Mouse (Mus musculus): ENCODE results near the gene Epb41l4b. TPM values are rescaled to one million over a fixed set of nuclear protein-coding genes. Genes with fewer than 3 reads are reported as not detected.

Gene Epb41l4b
- polyA plus RNA-seq, 1 experiment, result 1.1 TPM

DNA sequence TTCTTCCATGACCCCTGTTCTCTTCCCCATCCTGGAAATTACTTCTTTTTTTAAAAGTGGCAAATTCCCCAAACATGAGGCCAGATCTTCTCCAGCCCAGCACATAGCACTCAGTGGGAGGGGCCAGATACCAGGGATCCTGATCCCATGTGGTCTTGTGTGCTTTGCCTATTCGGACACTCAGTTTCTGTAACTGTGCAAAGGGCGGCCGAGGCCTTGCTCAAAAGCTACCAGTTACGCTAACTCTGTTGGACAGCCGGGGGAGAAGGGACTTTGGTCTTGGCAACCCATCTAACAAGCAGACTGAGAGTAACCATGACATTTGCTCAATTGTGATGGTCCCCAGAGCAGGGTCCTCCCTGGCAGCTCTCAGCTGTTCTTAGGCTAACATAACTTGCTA, 128.2 kb downstream of the Epb41l4b start:
- Histone ChIP-seq H3K79me3 (ENCODE audit: low read depth) (no peaks in the 10 kb centered on the region), H3ac (ENCODE audit: control insufficient read depth, insufficient read length, low read depth) (no peak overlapping the region), H3K4me3 (ENCODE audit: insufficient read depth, poor library complexity, severe bottlenecking) (no peak overlapping the region), H3K79me2 (ENCODE audit: control insufficient read depth, insufficient read depth) (no peaks in the 10 kb centered on the region), H3K36me3 (ENCODE audit: control insufficient read depth, insufficient read depth) (no peaks in the 10 kb centered on the region), H3K27me3 (ENCODE audit: control insufficient read depth, insufficient read depth, insufficient read length) (peaks cover 63% of the 10 kb centered on the region)
- TF ChIP-seq USF1 (IDR thresholded peaks at IDR 0.05; ENCODE audit: low read depth) (no peak), CEBPB (IDR thresholded peaks at IDR 0.05; ENCODE audit: low read depth) (no peak), FOSL1 (IDR thresholded peaks at IDR 0.05; ENCODE audit: insufficient read depth, low read length, poor library complexity, severe bottlenecking) (no peak), CTCF (IDR thresholded peaks at IDR 0.05; ENCODE audit: control insufficient read depth, insufficient read depth, insufficient read length) (no peak), MYOG (IDR thresholded peaks at IDR 0.05; ENCODE audit: control insufficient read depth, extremely low read depth, insufficient read length) (no peak), MAX (IDR thresholded peaks at IDR 0.05) (no peak)

DNA sequence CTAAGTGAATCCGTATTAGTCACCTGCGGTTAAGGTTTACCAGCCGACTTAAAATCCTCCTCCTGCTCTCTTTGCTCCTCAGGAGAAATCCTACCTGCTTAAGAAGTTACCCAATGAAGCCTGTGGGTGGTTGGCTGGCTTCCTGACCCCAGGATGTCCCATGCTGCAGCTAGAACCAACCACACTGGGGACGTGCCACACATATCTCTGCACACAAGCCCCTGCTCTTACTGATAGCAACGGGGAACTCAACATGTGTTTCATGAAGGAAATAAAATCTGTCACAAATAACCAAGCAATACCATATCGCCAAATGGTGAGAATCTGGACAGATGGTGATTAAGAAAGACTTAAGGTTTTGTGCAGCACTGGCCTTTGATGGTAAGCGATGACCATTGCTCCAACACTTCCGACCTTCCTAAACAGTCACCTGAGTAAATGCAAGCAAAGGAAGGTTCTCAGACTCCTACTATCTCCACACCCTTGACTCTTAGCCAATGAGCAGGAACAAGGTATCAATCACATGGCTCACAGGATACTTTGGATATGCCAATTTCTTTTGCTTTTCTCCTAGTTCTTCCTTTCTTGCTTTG, 131.7 kb downstream of the Epb41l4b start:
- no peak for TF ChIP-seq MAX (IDR thresholded peaks at IDR 0.05)
- Histone ChIP-seq H3K79me3 (ENCODE audit: low read depth) (no peaks in the 10 kb centered on the region), H3K27me3 (ENCODE audit: control insufficient read depth, insufficient read depth, insufficient read length) (peaks cover 62% of the 10 kb centered on the region), H3K79me2 (ENCODE audit: control insufficient read depth, insufficient read depth) (no peaks in the 10 kb centered on the region), H3K36me3 (ENCODE audit: control insufficient read depth, insufficient read depth) (no peaks in the 10 kb centered on the region), H3K4me3 (ENCODE audit: insufficient read depth, poor library complexity, severe bottlenecking) (no peak overlapping the region), H3ac (ENCODE audit: control insufficient read depth, insufficient read length, low read depth) (no peak overlapping the region)

DNA sequence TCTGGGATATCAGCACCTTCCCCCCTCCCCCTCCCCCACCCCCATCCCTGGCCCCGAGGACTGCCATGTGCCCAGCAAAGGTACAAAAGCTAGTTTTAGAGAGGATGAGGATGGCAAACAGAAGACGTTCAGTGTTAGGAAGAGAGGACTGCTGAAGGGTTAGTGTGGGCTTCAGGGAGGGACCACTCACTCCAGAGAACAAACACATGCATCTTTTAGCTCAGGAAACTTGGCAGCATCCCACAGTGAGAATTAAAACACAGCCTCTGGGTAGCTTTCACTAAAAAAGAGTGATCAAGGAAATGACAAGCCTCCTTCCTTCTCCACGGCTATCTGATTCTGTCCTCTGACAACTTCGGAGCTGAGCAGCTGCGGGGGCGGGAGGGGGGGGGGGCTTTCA, 132.3 kb downstream of the Epb41l4b start:
- Histone ChIP-seq H3K79me3 (ENCODE audit: low read depth) (no peaks in the 10 kb centered on the region), H3K27me3 (ENCODE audit: control insufficient read depth, insufficient read depth, insufficient read length) (peaks cover 59% of the 10 kb centered on the region), H3K79me2 (ENCODE audit: control insufficient read depth, insufficient read depth) (no peaks in the 10 kb centered on the region), H3K36me3 (ENCODE audit: control insufficient read depth, insufficient read depth) (no peaks in the 10 kb centered on the region), H3K4me3 (ENCODE audit: insufficient read depth, poor library complexity, severe bottlenecking) (no peak overlapping the region), H3ac (ENCODE audit: control insufficient read depth, insufficient read length, low read depth) (no peak overlapping the region)
- no peak for TF ChIP-seq CEBPB (IDR thresholded peaks at IDR 0.05; ENCODE audit: low read depth)
- TF ChIP-seq CTCF (IDR thresholded peaks at IDR 0.05; ENCODE audit: control insufficient read depth, insufficient read depth, insufficient read length), result no peak
- no peak for TF ChIP-seq FOSL1 (IDR thresholded peaks at IDR 0.05; ENCODE audit: insufficient read depth, low read length, poor library complexity, severe bottlenecking)
- TF ChIP-seq MYOD1 (IDR thresholded peaks at IDR 0.05; ENCODE audit: control insufficient read depth, insufficient read length, low read depth), result no peak

DNA sequence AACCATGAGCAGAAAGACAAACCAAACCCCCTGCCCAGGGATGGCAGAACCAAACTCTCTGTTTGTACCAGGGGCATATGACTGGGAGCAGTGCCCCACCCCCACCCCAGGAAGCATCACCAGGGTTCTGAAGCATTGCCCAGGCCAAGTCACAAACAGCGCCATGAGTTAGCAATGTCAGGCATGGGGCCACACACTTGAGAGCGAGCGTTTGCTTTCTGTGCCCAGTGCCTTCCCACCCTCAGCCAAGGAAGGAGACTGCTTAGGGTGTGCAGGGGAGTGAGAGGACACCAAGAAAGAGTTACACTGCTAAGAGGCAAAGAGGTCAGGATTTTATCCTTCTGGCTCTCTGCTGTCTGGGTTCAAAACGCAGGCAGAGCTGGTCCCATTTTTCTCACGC, 132.8 kb downstream of the Epb41l4b start:
- peaks cover 55% of the 10 kb centered on the region for H3K27me3 ChIP-seq (ENCODE audit: control insufficient read depth, insufficient read depth, insufficient read length)
- no peaks in the 10 kb centered on the region for H3K79me3 ChIP-seq (ENCODE audit: low read depth)
- H3K36me3 ChIP-seq (ENCODE audit: control insufficient read depth, insufficient read depth), result no peaks in the 10 kb centered on the region
- no peaks in the 10 kb centered on the region for H3K79me2 ChIP-seq (ENCODE audit: control insufficient read depth, insufficient read depth)
- H3K4me3 ChIP-seq (ENCODE audit: insufficient read depth, poor library complexity, severe bottlenecking), result no peak overlapping the region
- TF ChIP-seq CTCF (IDR thresholded peaks at IDR 0.05; ENCODE audit: control insufficient read depth, insufficient read depth, insufficient read length), result no peak
- no peak for TF ChIP-seq CEBPB (IDR thresholded peaks at IDR 0.05; ENCODE audit: low read depth)
- TF ChIP-seq MYOG (IDR thresholded peaks at IDR 0.05; ENCODE audit: control insufficient read depth, extremely low read depth, insufficient read length), result no peak
- no peak for TF ChIP-seq MAX (IDR thresholded peaks at IDR 0.05)
- no peak for TF ChIP-seq MYOD1 (IDR thresholded peaks at IDR 0.05; ENCODE audit: control insufficient read depth, insufficient read length, low read depth)
- TF ChIP-seq USF1 (IDR thresholded peaks at IDR 0.05; ENCODE audit: low read depth), result no peak
- no peak for TF ChIP-seq FOSL1 (IDR thresholded peaks at IDR 0.05; ENCODE audit: insufficient read depth, low read length, poor library complexity, severe bottlenecking)
- no peak overlapping the region for H3ac ChIP-seq (ENCODE audit: control insufficient read depth, insufficient read length, low read depth)

DNA sequence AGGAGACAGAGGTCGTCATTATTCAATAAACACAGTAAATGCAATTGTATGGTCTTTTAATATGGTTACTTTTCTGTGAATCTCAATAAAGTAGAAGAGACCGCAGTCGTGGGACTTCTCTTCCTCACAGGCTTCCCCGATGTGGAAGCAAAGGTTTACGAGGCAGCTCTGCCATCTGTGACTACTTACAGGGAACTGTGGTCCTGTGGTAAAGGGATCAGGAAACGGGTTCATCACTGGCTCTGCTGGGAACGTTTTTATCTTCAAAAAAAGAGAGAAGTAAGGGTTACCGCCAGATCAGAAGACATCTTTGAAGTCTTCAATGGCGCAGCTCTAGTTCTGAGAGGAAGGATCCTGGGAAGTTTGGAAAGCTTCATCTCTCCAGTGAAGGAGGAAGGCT, 135.5 kb downstream of the Epb41l4b start:
- no peaks in the 10 kb centered on the region for H3K79me3 ChIP-seq (ENCODE audit: low read depth)
- no peak overlapping the region for H3ac ChIP-seq (ENCODE audit: control insufficient read depth, insufficient read length, low read depth)
- H3K27me3 ChIP-seq (ENCODE audit: control insufficient read depth, insufficient read depth, insufficient read length), result peaks cover 35% of the 10 kb centered on the region
- no peak for TF ChIP-seq MYOD1 (IDR thresholded peaks at IDR 0.05; ENCODE audit: control insufficient read depth, insufficient read length, low read depth)
- TF ChIP-seq USF1 (IDR thresholded peaks at IDR 0.05; ENCODE audit: low read depth), result no peak
- no peak for TF ChIP-seq FOSL1 (IDR thresholded peaks at IDR 0.05; ENCODE audit: insufficient read depth, low read length, poor library complexity, severe bottlenecking)
- TF ChIP-seq MYOG (IDR thresholded peaks at IDR 0.05; ENCODE audit: control insufficient read depth, extremely low read depth, insufficient read length), result no peak
- TF ChIP-seq CTCF (IDR thresholded peaks at IDR 0.05; ENCODE audit: control insufficient read depth, insufficient read depth, insufficient read length), result no peak
- no peak for TF ChIP-seq MAX (IDR thresholded peaks at IDR 0.05)
- TF ChIP-seq CEBPB (IDR thresholded peaks at IDR 0.05; ENCODE audit: low read depth), result no peak
- H3K79me2 ChIP-seq (ENCODE audit: control insufficient read depth, insufficient read depth), result no peaks in the 10 kb centered on the region
- no peaks in the 10 kb centered on the region for H3K36me3 ChIP-seq (ENCODE audit: control insufficient read depth, insufficient read depth)
- H3K4me3 ChIP-seq (ENCODE audit: insufficient read depth, poor library complexity, severe bottlenecking), result no peak overlapping the region

DNA sequence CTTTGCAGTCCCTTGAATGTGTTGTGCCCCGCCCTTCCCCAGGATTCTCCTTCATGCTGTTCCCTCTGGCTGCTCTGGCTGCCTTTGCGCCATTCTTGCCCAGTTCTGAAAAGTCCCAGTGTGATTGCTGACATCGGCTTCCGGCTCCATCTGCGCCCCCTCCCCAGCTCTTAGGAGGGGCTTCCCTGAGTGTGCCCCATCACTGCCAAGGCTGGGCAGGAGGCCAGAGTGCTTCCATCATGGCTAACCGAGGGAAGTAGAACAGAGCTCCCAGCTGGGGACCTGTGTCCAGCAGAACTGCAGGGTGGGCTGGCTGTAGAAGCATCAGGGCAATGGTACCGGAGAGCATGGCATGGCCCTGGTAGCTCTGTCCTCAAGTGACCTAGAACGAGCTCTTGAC, 138.2 kb downstream of the Epb41l4b start:
- Histone ChIP-seq H3ac (ENCODE audit: control insufficient read depth, insufficient read length, low read depth) (no peak overlapping the region), H3K27me3 (ENCODE audit: control insufficient read depth, insufficient read depth, insufficient read length) (peaks cover 17% of the 10 kb centered on the region), H3K36me3 (ENCODE audit: control insufficient read depth, insufficient read depth) (no peaks in the 10 kb centered on the region), H3K79me2 (ENCODE audit: control insufficient read depth, insufficient read depth) (no peaks in the 10 kb centered on the region), H3K79me3 (ENCODE audit: low read depth) (no peaks in the 10 kb centered on the region), H3K4me3 (ENCODE audit: insufficient read depth, poor library complexity, severe bottlenecking) (no peak overlapping the region)
- TF ChIP-seq CTCF (IDR thresholded peaks at IDR 0.05; ENCODE audit: control insufficient read depth, insufficient read depth, insufficient read length) (no peak), MAX (IDR thresholded peaks at IDR 0.05) (no peak), MYOG (IDR thresholded peaks at IDR 0.05; ENCODE audit: control insufficient read depth, extremely low read depth, insufficient read length) (no peak), FOSL1 (IDR thresholded peaks at IDR 0.05; ENCODE audit: insufficient read depth, low read length, poor library complexity, severe bottlenecking) (no peak), USF1 (IDR thresholded peaks at IDR 0.05; ENCODE audit: low read depth) (no peak), MYOD1 (IDR thresholded peaks at IDR 0.05; ENCODE audit: control insufficient read depth, insufficient read length, low read depth) (no peak), CEBPB (IDR thresholded peaks at IDR 0.05; ENCODE audit: low read depth) (no peak)
